Mouse (Mus musculus): ENCODE data around the gene Mars. TPM values are rescaled to one million over a fixed set of nuclear protein-coding genes. Genes with fewer than 3 reads are reported as not detected.

Mars gene
- total and polyA plus RNA-seq, 3 experiments: 36.6 to 47.7 (median 42.6) TPM

GRCm38 (mm10) chr10:127326017-127326801 lies 14.6 kb upstream of the Mars start:
- peak overlapping the region; percentile 55 for H3K4me3 ChIP-seq
- DNase-seq: peak; percentile 52 to 62
- TF ChIP-seq EP300 (IDR thresholded peaks at IDR 0.05; ENCODE audit: insufficient read depth, low read depth, low read length): no peak
- no peak for TF ChIP-seq POLR2A (IDR thresholded peaks at IDR 0.05; ENCODE audit: insufficient read depth, low read depth, low read length)
- TF ChIP-seq CTCF (IDR thresholded peaks at IDR 0.05): no peak
- H3K79me2 ChIP-seq (replicated peaks; ENCODE audit: control insufficient read depth, insufficient read depth, low read length): no peaks in the 10 kb centered on the region
- no peaks in the 10 kb centered on the region for H3K4me1 ChIP-seq (ENCODE audit: control insufficient read depth, insufficient read depth, low read length)
- 7% methylated on average over 54 of the region's 54 CpGs for WGBS
- peak overlapping the region; percentile 64 for H3K9ac ChIP-seq (ENCODE audit: low read depth, low read length)
- H3K27ac ChIP-seq: peak overlapping the region; percentile 13; the same call in 1 of the 2 replicates
- peaks cover 2% of the 10 kb centered on the region; the same call in 1 of the 2 replicates for H3K27me3 ChIP-seq (ENCODE audit: control insufficient read depth, insufficient read depth, low read length)
- no peaks in the 10 kb centered on the region for H3K36me3 ChIP-seq (ENCODE audit: control insufficient read depth, insufficient read depth, low read length)
- intact Hi-C loops (cut with DNase I): loop anchor here (5.0 kb wide), 1 partner anchor 154 kb away; no protein-coding TSS in a partner anchor

- Histone ChIP-seq H3K9ac (ENCODE audit: low read depth, low read length) (no peak overlapping the region), H3K4me3 (no peak overlapping the region; the same call in 1 of the 2 replicates), H3K4me1 (ENCODE audit: control insufficient read depth, insufficient read depth, low read length) (no peaks in the 10 kb centered on the region), H3K36me3 (ENCODE audit: control insufficient read depth, insufficient read depth, low read length) (no peaks in the 10 kb centered on the region), H3K27ac (no peak overlapping the region), H3K79me2 (replicated peaks; ENCODE audit: control insufficient read depth, insufficient read depth, low read length) (no peaks in the 10 kb centered on the region), H3K27me3 (ENCODE audit: control insufficient read depth, insufficient read depth, low read length) (0 out of 2 replicates have a peak, but pooled peaks cover 2% of the 10 kb centered on the region)
- no peak for DNase-seq
- intact Hi-C loops (cut with DNase I): loop anchor here (5.0 kb wide), 1 partner anchor 153 kb away; no protein-coding TSS in a partner anchor
- no peak for TF ChIP-seq EP300 (IDR thresholded peaks at IDR 0.05; ENCODE audit: insufficient read depth, low read depth, low read length)
- no peak for TF ChIP-seq CTCF (IDR thresholded peaks at IDR 0.05)
- TF ChIP-seq POLR2A (IDR thresholded peaks at IDR 0.05; ENCODE audit: insufficient read depth, low read depth, low read length): no peak
- 53% methylated on average over 14 of the region's 14 CpGs for WGBS
Observed at GRCm38 (mm10) chr10:127325454-127326016, 13.9 kb upstream of the Mars start.

GRCm38 (mm10) chr10:127324495-127324894 lies 12.9 kb upstream of the Mars start:
- H3K27me3 ChIP-seq (ENCODE audit: control insufficient read depth, insufficient read depth, low read length): 0 out of 2 replicates have a peak, but pooled peaks cover 2% of the 10 kb centered on the region
- TF ChIP-seq CTCF (IDR thresholded peaks at IDR 0.05): peak; percentile 60
- TF ChIP-seq EP300 (IDR thresholded peaks at IDR 0.05; ENCODE audit: insufficient read depth, low read depth, low read length): no peak
- no peak for TF ChIP-seq POLR2A (IDR thresholded peaks at IDR 0.05; ENCODE audit: insufficient read depth, low read depth, low read length)
- DNase-seq: peak; percentile 48 to 54
- WGBS: 17% methylated on average over 7 of the region's 7 CpGs
- intact Hi-C loops (cut with DNase I): no loop called here
- no peaks in the 10 kb centered on the region for H3K4me1 ChIP-seq (ENCODE audit: control insufficient read depth, insufficient read depth, low read length)
- H3K4me3 ChIP-seq: no peak overlapping the region
- H3K27ac ChIP-seq: no peak overlapping the region
- no peaks in the 10 kb centered on the region for H3K36me3 ChIP-seq (ENCODE audit: control insufficient read depth, insufficient read depth, low read length)
- H3K79me2 ChIP-seq (replicated peaks; ENCODE audit: control insufficient read depth, insufficient read depth, low read length): no peaks in the 10 kb centered on the region
- H3K9ac ChIP-seq (ENCODE audit: low read depth, low read length): no peak overlapping the region

- Histone ChIP-seq H3K36me3 (ENCODE audit: control insufficient read depth, insufficient read depth, low read length) (no peaks in the 10 kb centered on the region), H3K79me2 (replicated peaks; ENCODE audit: control insufficient read depth, insufficient read depth, low read length) (no peaks in the 10 kb centered on the region), H3K27ac (peak overlapping the region; percentile 38; the same call in 1 of the 2 replicates), H3K9ac (ENCODE audit: low read depth, low read length) (no peak overlapping the region), H3K4me1 (ENCODE audit: control insufficient read depth, insufficient read depth, low read length) (no peaks in the 10 kb centered on the region), H3K4me3 (no peak overlapping the region), H3K27me3 (ENCODE audit: control insufficient read depth, insufficient read depth, low read length) (0 out of 2 replicates have a peak, but pooled peaks cover 2% of the 10 kb centered on the region)
- TF ChIP-seq EP300 (IDR thresholded peaks at IDR 0.05; ENCODE audit: insufficient read depth, low read depth, low read length) (no peak), CTCF (IDR thresholded peaks at IDR 0.05) (no peak), POLR2A (IDR thresholded peaks at IDR 0.05; ENCODE audit: insufficient read depth, low read depth, low read length) (no peak)
- 59% methylated on average over 17 of the region's 17 CpGs for WGBS
- DNase-seq: peak in 1 of 2 experiments; percentile 63
- intact Hi-C loops (cut with DNase I): no loop called here
Observed at GRCm38 (mm10) chr10:127323131-127323855, 11.7 kb upstream of the Mars start.

GRCm38 (mm10) chr10:127322669-127323068 lies 11.1 kb upstream of the Mars start:
- H3K79me2 ChIP-seq (replicated peaks; ENCODE audit: control insufficient read depth, insufficient read depth, low read length): no peaks in the 10 kb centered on the region
- TF ChIP-seq CTCF (IDR thresholded peaks at IDR 0.05): no peak
- TF ChIP-seq POLR2A (IDR thresholded peaks at IDR 0.05; ENCODE audit: insufficient read depth, low read depth, low read length): no peak
- TF ChIP-seq EP300 (IDR thresholded peaks at IDR 0.05; ENCODE audit: insufficient read depth, low read depth, low read length): no peak
- WGBS: 65% methylated on average over 4 of the region's 4 CpGs
- no peak overlapping the region for H3K27ac ChIP-seq
- H3K9ac ChIP-seq (ENCODE audit: low read depth, low read length): no peak overlapping the region
- intact Hi-C loops (cut with DNase I): no loop called here
- no peaks in the 10 kb centered on the region for H3K4me1 ChIP-seq (ENCODE audit: control insufficient read depth, insufficient read depth, low read length)
- H3K27me3 ChIP-seq (ENCODE audit: control insufficient read depth, insufficient read depth, low read length): 0 out of 2 replicates have a peak, but pooled peaks cover 2% of the 10 kb centered on the region
- DNase-seq: no peak
- no peak overlapping the region for H3K4me3 ChIP-seq
- H3K36me3 ChIP-seq (ENCODE audit: control insufficient read depth, insufficient read depth, low read length): no peaks in the 10 kb centered on the region
